Mouse (Mus musculus) cerebellum, adult 2 months (tissue): ENCODE results near the gene Ccnyl1.

Source experiments
- CTCF ChIP-seq: fragments of 200-500 bp; IDR thresholded peaks from 2 replicates; pipeline ENCODE4 v1.5.1; 2011; ENCODE audit warnings: low read depth, mild to moderate bottlenecking, control low read depth, low read length, moderate library complexity, borderline replicate concordance; ENCODE audit not compliant: insufficient read depth
- POLR2A ChIP-seq: fragments of 200-500 bp; IDR thresholded peaks from 2 replicates; pipeline ENCODE4 v1.6.1; 2011; ENCODE audit warnings: low read length, control low read depth, borderline replicate concordance; ENCODE audit not compliant: insufficient read depth

DNA sequence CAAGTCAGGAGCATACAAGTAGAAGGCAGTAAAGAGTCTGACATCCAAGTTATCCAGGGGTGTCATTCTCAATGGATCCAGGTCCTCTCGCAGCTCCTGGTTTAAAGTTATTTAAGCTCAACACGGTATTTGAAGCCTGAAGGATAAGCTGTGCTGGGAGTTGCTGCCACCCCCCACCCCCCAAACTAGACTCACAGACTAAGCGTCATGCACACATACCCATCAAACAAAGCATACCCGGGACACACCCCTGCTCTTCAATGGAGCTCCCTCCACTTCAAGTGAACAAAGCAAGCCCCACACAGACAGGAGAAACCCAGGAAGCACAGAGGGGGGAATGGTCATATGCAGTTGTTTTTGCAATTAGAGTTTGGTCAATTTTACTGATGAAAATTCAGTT is 39.8 kb downstream of the Ccnyl1 start:
- no peak for TF ChIP-seq POLR2A
- no peak for TF ChIP-seq CTCF
